Mouse (Mus musculus) G1E (cell line): ENCODE measurements around the gene Dgkd.

ENCODE experiments used
- CTCF ChIP-seq: IDR thresholded peaks from 2 replicates; pipeline ENCODE4 v1.5.1; 2012; ENCODE audit warnings: low read depth, low read length, inconsistent platforms, mixed read lengths
- GATA1 ChIP-seq: IDR thresholded peaks from 2 replicates; pipeline ENCODE4 v1.6.1; 2012; ENCODE audit warnings: borderline replicate concordance, low read length, inconsistent platforms, mixed read lengths
- GATA2 ChIP-seq: IDR thresholded peaks from 2 replicates; pipeline ENCODE4 v1.6.1; 2012; ENCODE audit warnings: low read depth, low read length, inconsistent platforms, borderline replicate concordance
- POLR2AphosphoS5 ChIP-seq: IDR thresholded peaks from 2 replicates; pipeline ENCODE4 v1.6.1; 2012; ENCODE audit warnings: low read depth, low read length, inconsistent platforms; ENCODE audit not compliant: insufficient replicate concordance
- TAL1 ChIP-seq: conservative IDR thresholded peaks from 2 replicates; pipeline ENCODE4 v1.6.1; 2012; ENCODE audit warnings: low read depth, low read length, inconsistent platforms, mixed read lengths

DNA sequence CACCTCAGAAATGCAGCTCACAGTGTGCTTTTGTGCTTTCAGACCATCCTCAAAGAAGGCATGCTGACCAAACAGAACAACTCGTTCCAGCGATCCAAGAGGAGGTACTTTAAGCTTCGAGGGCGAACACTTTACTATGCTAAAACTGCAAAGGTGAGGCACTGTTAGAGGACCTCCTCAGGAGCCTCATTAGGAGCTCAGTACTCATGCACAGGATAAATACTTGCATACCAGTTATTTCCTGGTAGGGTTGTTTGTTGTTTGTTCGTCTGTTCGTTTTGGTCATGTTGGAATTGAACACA lies 27.2 kb downstream of the Dgkd start:
- TF ChIP-seq CTCF = no peak
- TF ChIP-seq GATA1 = no peak
- TF ChIP-seq TAL1 = no peak
- no peak for TF ChIP-seq GATA2
- no peak for TF ChIP-seq POLR2AphosphoS5
